Mouse (Mus musculus) lung, embryonic 14.5 days (tissue): ENCODE measurements around the gene Uck1. TPM values are rescaled to one million over a fixed set of nuclear protein-coding genes. Genes with fewer than 3 reads are reported as not detected.

ENCODE experiments used
- ATAC-seq: fragments of 200-750 bp; cut with Nextera tagmentation; 2 replicates; pipeline ENCODE4 v1.8.0; 2017; ENCODE audit warnings: mild to moderate bottlenecking, moderate TSS enrichment, moderate library complexity; ENCODE audit not compliant: insufficient read depth
- DNase-seq: peaks from one replicate; pipeline ENCODE4 v3.0.0-alpha.2; 2015
- H3K27ac ChIP-seq: fragments of 300-500 bp; sonication (generic); 2 replicates; pipeline ENCODE4 v1.5.1; 2014; ENCODE audit warnings: low read depth, mild to moderate bottlenecking, moderate library complexity
- H3K27me3 ChIP-seq: fragments of 300-500 bp; sonication (generic); 2 replicates; pipeline ENCODE4 v1.6.1; 2014; ENCODE audit warnings: low read length, control low read depth; ENCODE audit not compliant: insufficient read depth
- H3K36me3 ChIP-seq: fragments of 300-500 bp; sonication (generic); 2 replicates; pipeline ENCODE4 v1.6.1; 2014; ENCODE audit warnings: control low read depth; ENCODE audit not compliant: insufficient read depth
- H3K4me1 ChIP-seq: fragments of 300-500 bp; sonication (generic); 2 replicates; pipeline ENCODE4 v1.6.1; 2014; ENCODE audit warnings: antibody characterized with exemption, control low read depth; ENCODE audit not compliant: insufficient read depth
- H3K4me2 ChIP-seq: fragments of 300-500 bp; sonication (generic); 2 replicates; pipeline ENCODE4 v1.6.1; 2014; ENCODE audit warnings: mild to moderate bottlenecking
- H3K4me3 ChIP-seq: fragments of 300-500 bp; sonication (generic); 2 replicates; pipeline ENCODE4 v1.5.1; 2014; ENCODE audit warnings: low read depth, low read length
- H3K9ac ChIP-seq: fragments of 300-500 bp; sonication (generic); 2 replicates; pipeline ENCODE4 v1.6.1; 2014
- H3K9me3 ChIP-seq: fragments of 300-500 bp; sonication (generic); 2 replicates; pipeline ENCODE4 v1.6.1; 2016; ENCODE audit warnings: low read depth, low read length, control low read depth
- CTCF ChIP-seq: IDR thresholded peaks from 2 replicates; pipeline ENCODE4 v1.5.1; 2016; ENCODE audit warnings: antibody characterized with exemption, low read depth
- WGBS: fragments of 180-500 bp; shearing (Covaris S2); extraction: QIAGEN DNeasy Blood & Tissue Kit; methylation state at CpG from one replicate; pipeline ENCODE4 v1.1.7; 2014; 5-methylcytosine and 5-hydroxymethylcytosine counted together
- polyA plus RNA-seq: library from polyadenylated mRNA; unstranded; fragments of >200 nt; fragmentation: Nextera tagmentation; extraction: Ambion mirVana; gene quantifications from 2 replicates; pipeline ENCODE4 v1.2.1, GENCODE M21; 2014

The Uck1 gene
- polyA plus RNA-seq, 1 experiment from 2014 or later: 63.6 TPM

DNA sequence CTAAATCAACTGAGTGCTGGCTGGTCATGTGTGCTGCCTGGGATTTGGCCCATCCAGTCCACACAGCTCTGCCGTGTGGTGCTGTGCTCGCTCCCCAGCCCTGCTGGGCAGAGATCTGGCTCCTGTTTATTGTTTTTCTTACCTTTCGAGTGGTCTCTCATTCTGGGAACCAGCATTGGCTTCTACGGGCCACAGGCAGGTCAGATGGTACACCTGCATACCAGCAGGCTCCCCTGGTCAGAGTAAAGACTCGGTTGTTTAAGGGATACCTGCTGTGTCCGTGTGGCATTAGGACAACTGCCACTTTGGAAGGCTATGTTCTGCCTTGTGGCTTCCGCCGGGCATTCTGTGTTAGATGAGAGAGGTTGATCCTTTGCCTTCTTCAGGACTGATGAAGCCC, 48.3 kb downstream of the Uck1 start:
- no peak for TF ChIP-seq CTCF
- H3K27ac ChIP-seq: no peak overlapping the region
- WGBS: 88% methylated on average over 8 of the region's 8 CpGs
- H3K9me3 ChIP-seq: no peaks in the 10 kb centered on the region
- no peak for ATAC-seq
- no peak overlapping the region for H3K9ac ChIP-seq
- no peak overlapping the region for H3K4me2 ChIP-seq
- no peaks in the 10 kb centered on the region for H3K27me3 ChIP-seq
- H3K36me3 ChIP-seq: peaks cover 100% of the 10 kb centered on the region
- no peak for DNase-seq
- no peaks in the 10 kb centered on the region for H3K4me1 ChIP-seq
- no peak overlapping the region for H3K4me3 ChIP-seq

DNA sequence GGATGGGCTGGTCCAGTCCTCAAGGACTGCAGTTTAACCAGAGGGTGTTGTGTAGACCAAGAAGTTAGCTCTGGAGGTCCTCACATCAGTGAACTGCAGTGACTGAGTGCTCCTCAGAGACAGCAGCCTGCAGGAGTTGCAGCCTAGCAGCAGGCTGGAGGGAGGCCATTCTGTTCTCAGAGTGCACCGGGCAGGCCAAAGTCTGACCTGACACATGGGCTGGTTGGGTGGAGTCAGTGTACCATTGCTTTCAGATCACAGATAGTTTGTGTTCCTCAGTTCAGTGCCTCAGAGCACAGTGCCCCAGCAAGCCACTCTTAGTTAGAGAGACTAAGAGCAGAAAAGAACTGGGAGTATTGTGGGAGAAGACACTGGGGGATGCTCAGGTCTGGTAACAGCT, 52.3 kb downstream of the Uck1 start:
- Histone ChIP-seq H3K4me1 (no peaks in the 10 kb centered on the region), H3K27ac (no peak overlapping the region), H3K4me2 (no peak overlapping the region), H3K9ac (no peak overlapping the region), H3K9me3 (no peaks in the 10 kb centered on the region), H3K36me3 (peaks cover 100% of the 10 kb centered on the region), H3K27me3 (no peaks in the 10 kb centered on the region), H3K4me3 (no peak overlapping the region)
- WGBS: 92% methylated on average over 1 of the region's 1 CpGs
- no peak for ATAC-seq
- no peak for TF ChIP-seq CTCF
- no peak for DNase-seq

Other genes starting within 250 kb of the Uck1 start
- 4.5 and 4.9 TPM in 2 replicates for gene Fam78a, start 175.3 kb downstream of the Uck1 start, polyA plus RNA-seq
- gene Plpp7, start 164.6 kb downstream of the Uck1 start, polyA plus RNA-seq: 2.5 and 3.9 TPM in 2 replicates
- 69.0 and 76.8 TPM in 2 replicates for gene Prrc2b, start 109.1 kb downstream of the Uck1 start, polyA plus RNA-seq
- 19.4 and 21.6 TPM in 2 replicates for gene Pomt1, start 23.6 kb downstream of the Uck1 start, polyA plus RNA-seq
- 24.0 and 25.2 TPM in 2 replicates for gene Golga2, start 27.2 kb upstream of the Uck1 start, polyA plus RNA-seq
- gene Swi5, start 27.9 kb upstream of the Uck1 start, polyA plus RNA-seq: 205 and 220 TPM in 2 replicates
- gene Ciz1, start 92.2 kb upstream of the Uck1 start, polyA plus RNA-seq: 46.1 and 51.9 TPM in 2 replicates
- gene Dnm1, start 93.2 kb upstream of the Uck1 start, polyA plus RNA-seq: 14.9 and 17.5 TPM in 2 replicates
- gene 1110008P14Rik, start 121.8 kb upstream of the Uck1 start, polyA plus RNA-seq: 32.4 and 33.3 TPM in 2 replicates
- gene Lcn2, start 128.1 kb upstream of the Uck1 start, polyA plus RNA-seq: 1.6 TPM in 1 of 2 replicates, not detected in the other
- gene Ptges2, start 135.7 kb upstream of the Uck1 start, polyA plus RNA-seq: 28.0 and 28.2 TPM in 2 replicates
- gene Naif1, start 190.3 kb upstream of the Uck1 start, polyA plus RNA-seq: 5.7 and 6.5 TPM in 2 replicates
- gene Slc25a25, start 191.3 kb upstream of the Uck1 start, polyA plus RNA-seq: 16.3 and 19.5 TPM in 2 replicates